Mouse (Mus musculus) kidney, adult 2 months (tissue): ENCODE data around the gene Csrp2.

Source experiments
- CTCF ChIP-seq: fragments of 200-500 bp; conservative IDR thresholded peaks from 2 replicates; pipeline ENCODE4 v1.5.1; 2011; ENCODE audit warnings: low read depth, mild to moderate bottlenecking, control low read depth, low read length, moderate library complexity, mixed read lengths; ENCODE audit not compliant: insufficient read depth, insufficient read length
- POLR2A ChIP-seq: fragments of 200-500 bp; IDR thresholded peaks from one replicate; pipeline ENCODE4 v1.6.1; 2011; ENCODE audit warnings: low read depth, low read length, control low read depth

- TF ChIP-seq CTCF (no peak), POLR2A (no peak)
Observed at GRCm38 (mm10) chr10:110882701-110883100, 36.9 kb upstream of the Csrp2 start.
